Comparison of ENCODE assay signal across 9 mouse cellular contexts in genomic region chrX:8101017-8101416, GRCm38 (mm10). TPM values are rescaled to one million over a fixed set of nuclear protein-coding genes. Genes with fewer than 3 reads are reported as not detected.
DNase-seq lines count a peak whose midpoint lies in the region; ATAC-seq and TF ChIP-seq lines count a peak whose summit lies in the region.
"Had no signal": no experiment of that assay in that cellular context is flagged by ENCODE, and none has a peak within 500 bp of the region (broad histone marks: within the 10 kb centered on the region; RNA-seq: fewer than 3 reads in every experiment).

No protein-coding gene starts in this region.

- ATAC-seq in kidney, postnatal 0 days (replicated peaks; ENCODE audit: low FRiP score, low read depth): no peak
- no peak for ATAC-seq in kidney, embryonic 16.5 days (ENCODE audit: low FRiP score, low TSS enrichment)
- peak; percentile 23 for ATAC-seq in hindbrain, embryonic 11.5 days (ENCODE audit: low FRiP score)
- ATAC-seq in limb, embryonic 11.5 days (ENCODE audit: insufficient number of reproducible peaks, low FRiP score, low TSS enrichment, low read depth): no peak
- ATAC-seq in CD4-positive, CD25-positive, alpha-beta regulatory T cell, adult 4 months: no peak

- no peaks in the 10 kb centered on the region for H3K27me3 ChIP-seq in kidney, postnatal 0 days (ENCODE audit: insufficient read depth, low read length)
- H3K27me3 ChIP-seq in kidney, embryonic 16.5 days (ENCODE audit: insufficient read depth, low read length): no peaks in the 10 kb centered on the region
- no peaks in the 10 kb centered on the region for H3K27me3 ChIP-seq in hindbrain, embryonic 11.5 days (ENCODE audit: control insufficient read depth, insufficient read depth, low read length)
- H3K27me3 ChIP-seq in limb, embryonic 11.5 days (ENCODE audit: control insufficient read depth, insufficient read depth, low read length): no peaks in the 10 kb centered on the region

- H3K4me2 ChIP-seq in kidney, postnatal 0 days (ENCODE audit: low read length): no peak overlapping the region
- no peak overlapping the region for H3K4me2 ChIP-seq in kidney, embryonic 16.5 days (replicated peaks; ENCODE audit: low read depth, low read length)
- H3K4me2 ChIP-seq in hindbrain, embryonic 11.5 days (replicated peaks; ENCODE audit: low read depth, low read length): no peak overlapping the region
- no peak overlapping the region for H3K4me2 ChIP-seq in limb, embryonic 11.5 days (ENCODE audit: low read depth, severe bottlenecking)

- no peak overlapping the region for H3K9ac ChIP-seq in kidney, postnatal 0 days (ENCODE audit: low read depth, low read length)
- no peak overlapping the region for H3K9ac ChIP-seq in kidney, embryonic 16.5 days (replicated peaks; ENCODE audit: low read length)
- no peak overlapping the region for H3K9ac ChIP-seq in hindbrain, embryonic 11.5 days (ENCODE audit: low read depth, low read length)
- no peak overlapping the region for H3K9ac ChIP-seq in limb, embryonic 11.5 days (ENCODE audit: low read length)

- H3K27ac ChIP-seq in kidney, postnatal 0 days: no peak overlapping the region
- H3K27ac ChIP-seq in kidney, embryonic 16.5 days (ENCODE audit: low read length): no peak overlapping the region
- peak overlapping the region; percentile 47; the same call in 1 of the 2 replicates for H3K27ac ChIP-seq in hindbrain, embryonic 11.5 days (ENCODE audit: low read depth, low read length)
- H3K27ac ChIP-seq in limb, embryonic 11.5 days (replicated peaks; ENCODE audit: low read depth, low read length): no peak overlapping the region
- H3K27ac ChIP-seq: macrophage had no signal

- no peak overlapping the region for H3K4me3 ChIP-seq in kidney, postnatal 0 days (replicated peaks; ENCODE audit: low read depth, low read length)
- no peak overlapping the region for H3K4me3 ChIP-seq in kidney, embryonic 16.5 days (ENCODE audit: low read length)
- H3K4me3 ChIP-seq in hindbrain, embryonic 11.5 days (ENCODE audit: low read depth, low read length): no peak overlapping the region
- H3K4me3 ChIP-seq in limb, embryonic 11.5 days (ENCODE audit: low read depth, low read length): no peak overlapping the region

- peak; percentile 64; the same call in 1 of the 2 replicates for TF ChIP-seq CTCF in kidney, postnatal 0 days (IDR thresholded peaks at IDR 0.05; ENCODE audit: low read depth)

- peak; percentile 67 for DNase-seq in kidney, postnatal 0 days (ENCODE audit: low spot score)
- peak; percentile 77 for DNase-seq in brain, adult 2 months (ENCODE audit: low read depth, low spot score)
- DNase-seq in hindbrain, embryonic 11.5 days (ENCODE audit: low spot score): peak; percentile 87
- peak; percentile 70 for DNase-seq in limb, embryonic 11.5 days (ENCODE audit: low spot score)
- DNase-seq in right cerebral cortex, adult 18-20 months: peak; percentile 50
- DNase-seq in B cell, adult 2 months: no peak

- H3K9me3 ChIP-seq in kidney, postnatal 0 days (replicated peaks; ENCODE audit: low read length): no peaks in the 10 kb centered on the region
- no peaks in the 10 kb centered on the region for H3K9me3 ChIP-seq in kidney, embryonic 16.5 days (ENCODE audit: low read length)
- no peaks in the 10 kb centered on the region for H3K9me3 ChIP-seq in hindbrain, embryonic 11.5 days (ENCODE audit: control insufficient read depth, low read length)
- no peaks in the 10 kb centered on the region for H3K9me3 ChIP-seq in limb, embryonic 11.5 days (ENCODE audit: control insufficient read depth, low read length)

- WGBS in kidney, postnatal 0 days: 21% methylated on average over 3 of the region's 3 CpGs
- WGBS in kidney, embryonic 16.5 days: 20% methylated on average over 3 of the region's 3 CpGs
- WGBS in hindbrain, embryonic 11.5 days: 16% methylated on average over 3 of the region's 3 CpGs
- 23% methylated on average over 3 of the region's 3 CpGs for WGBS in limb, embryonic 11.5 days

- H3K4me1 ChIP-seq in kidney, postnatal 0 days (replicated peaks; ENCODE audit: insufficient read depth, low read length): no peaks in the 10 kb centered on the region
- no peaks in the 10 kb centered on the region for H3K4me1 ChIP-seq in kidney, embryonic 16.5 days (ENCODE audit: insufficient read depth, low read length)
- H3K4me1 ChIP-seq in hindbrain, embryonic 11.5 days (replicated peaks; ENCODE audit: control insufficient read depth, insufficient read depth, low read length): no peaks in the 10 kb centered on the region
- 0 out of 2 replicates have a peak, but pooled peaks cover 2% of the 10 kb centered on the region for H3K4me1 ChIP-seq in limb, embryonic 11.5 days (ENCODE audit: control insufficient read depth, insufficient read depth, low read length)

- no peaks in the 10 kb centered on the region for H3K36me3 ChIP-seq in kidney, postnatal 0 days (ENCODE audit: insufficient read depth, low read length)
- H3K36me3 ChIP-seq in kidney, embryonic 16.5 days (ENCODE audit: insufficient read depth, low read length): no peaks in the 10 kb centered on the region
- no peaks in the 10 kb centered on the region for H3K36me3 ChIP-seq in hindbrain, embryonic 11.5 days (ENCODE audit: control insufficient read depth, insufficient read depth, low read length)
- no peaks in the 10 kb centered on the region for H3K36me3 ChIP-seq in limb, embryonic 11.5 days (ENCODE audit: control insufficient read depth, insufficient read depth, low read length)

RNA-seq across cellular contexts. Expression of gene Was, which starts 10.7 kb away (rescaled TPM):
- 0.16 and 0.28 TPM in 2 replicates for polyA plus RNA-seq in kidney, postnatal 0 days (2015; fragmentation: Nextera tagmentation; extraction: Ambion mirVana)
- 0.11 and 0.18 TPM in 2 replicates for polyA plus RNA-seq in kidney, embryonic 16.5 days (2015; fragmentation: Nextera tagmentation; extraction: Ambion mirVana)
- 0.49 and 0.91 TPM in 2 replicates for polyA plus RNA-seq in hindbrain, embryonic 11.5 days (2014; fragmentation: Nextera tagmentation; extraction: Ambion mirVana)
- 0.27 and 0.44 TPM in 2 replicates for polyA plus RNA-seq in limb, embryonic 11.5 days (2014; fragmentation: Nextera tagmentation; extraction: Ambion mirVana)
- 10 to 100 TPM; 13.9 to 22.0 TPM for polyA plus RNA-seq in CD4-positive, CD25-positive, alpha-beta regulatory T cell, adult 4 months (2017; shearing (Covaris generic))

RNA-seq across cellular contexts. Expression of gene Suv39h1, which starts 26.5 kb away (rescaled TPM):
- 32.5 and 34.1 TPM in 2 replicates for polyA plus RNA-seq in kidney, postnatal 0 days (2015; fragmentation: Nextera tagmentation; extraction: Ambion mirVana)
- polyA plus RNA-seq in kidney, embryonic 16.5 days (2015; fragmentation: Nextera tagmentation; extraction: Ambion mirVana): 66.5 and 70.7 TPM in 2 replicates
- 59.8 and 68.7 TPM in 2 replicates for polyA plus RNA-seq in hindbrain, embryonic 11.5 days (2014; fragmentation: Nextera tagmentation; extraction: Ambion mirVana)
- 95.7 and 102 TPM in 2 replicates for polyA plus RNA-seq in limb, embryonic 11.5 days (2014; fragmentation: Nextera tagmentation; extraction: Ambion mirVana)
- polyA plus RNA-seq in CD4-positive, CD25-positive, alpha-beta regulatory T cell, adult 4 months (2017; shearing (Covaris generic)): 10 to 100 TPM; 16.0 to 31.0 TPM

RNA-seq across cellular contexts. Expression of gene Wdr13, which starts 31.7 kb away (rescaled TPM):
- polyA plus RNA-seq in kidney, postnatal 0 days (2015; fragmentation: Nextera tagmentation; extraction: Ambion mirVana): 17.9 and 19.5 TPM in 2 replicates
- 29.0 and 29.6 TPM in 2 replicates for polyA plus RNA-seq in kidney, embryonic 16.5 days (2015; fragmentation: Nextera tagmentation; extraction: Ambion mirVana)
- polyA plus RNA-seq in hindbrain, embryonic 11.5 days (2014; fragmentation: Nextera tagmentation; extraction: Ambion mirVana): 25.6 and 30.8 TPM in 2 replicates
- 12.4 and 15.6 TPM in 2 replicates for polyA plus RNA-seq in limb, embryonic 11.5 days (2014; fragmentation: Nextera tagmentation; extraction: Ambion mirVana)
- polyA plus RNA-seq in CD4-positive, CD25-positive, alpha-beta regulatory T cell, adult 4 months (2017; shearing (Covaris generic)): 10 to 100 TPM; 19.1 to 33.8 TPM

RNA-seq across cellular contexts. Expression of gene Rbm3, which starts 44.7 kb away (rescaled TPM):
- polyA plus RNA-seq in kidney, postnatal 0 days (2015; fragmentation: Nextera tagmentation; extraction: Ambion mirVana): 766 and 794 TPM in 2 replicates
- 433 and 441 TPM in 2 replicates for polyA plus RNA-seq in kidney, embryonic 16.5 days (2015; fragmentation: Nextera tagmentation; extraction: Ambion mirVana)
- 450 and 452 TPM in 2 replicates for polyA plus RNA-seq in hindbrain, embryonic 11.5 days (2014; fragmentation: Nextera tagmentation; extraction: Ambion mirVana)
- 538 and 539 TPM in 2 replicates for polyA plus RNA-seq in limb, embryonic 11.5 days (2014; fragmentation: Nextera tagmentation; extraction: Ambion mirVana)
- polyA plus RNA-seq in CD4-positive, CD25-positive, alpha-beta regulatory T cell, adult 4 months (2017; shearing (Covaris generic)): 100 to 1,000 TPM; 519 to 666 TPM

Comparison
In these comparisons a context has a peak if more than half of its experiments do, and no peak if none do; other contexts are left out.
1. DNase-seq: peak in kidney, postnatal 0 days (single experiment), brain, adult 2 months (single experiment), hindbrain, embryonic 11.5 days (single experiment), limb, embryonic 11.5 days (single experiment) and right cerebral cortex, adult 18-20 months (single experiment); none in B cell, adult 2 months (0 of 2).